Mouse (Mus musculus) gastrocnemius, adult 18-20 months (tissue): ENCODE results near the gene Cyp4f14. TPM values are rescaled to one million over a fixed set of nuclear protein-coding genes. Genes with fewer than 3 reads are reported as not detected.
"Not testable (repeated sequence)": the region's sequence is repeated elsewhere in the genome, so short reads cannot be mapped to it uniquely, and the experiment has no call there.

Experiments
- DNase-seq: peaks from one replicate; pipeline ENCODE4 v3.0.0; 2021; ENCODE audit warnings: low spot score
- total RNA-seq, 2 experiments: library from RNA; stranded (reverse); gene quantifications; 2 replicates each; pipeline ENCODE4 v1.2.3; 2021

The Cyp4f14 gene
- total RNA-seq, 2 experiments from 2014 or later = 0.59 TPM; not detected in 1

GRCm38 (mm10) chr17:32893901-32894300, 23.2 kb downstream of the Cyp4f14 start:
- DNase-seq = no peak

GRCm38 (mm10) chr17:32891239-32892180, 25.6 kb downstream of the Cyp4f14 start, which contains the start of gene Zfp870:
Gene Zfp870, minus strand, starts transcription at chr17:32891642.
- DNase-seq = peak; percentile 95

GRCm38 (mm10) chr17:32890852-32891238, 26.3 kb downstream of the Cyp4f14 start:
- DNase-seq = no peak

DNA sequence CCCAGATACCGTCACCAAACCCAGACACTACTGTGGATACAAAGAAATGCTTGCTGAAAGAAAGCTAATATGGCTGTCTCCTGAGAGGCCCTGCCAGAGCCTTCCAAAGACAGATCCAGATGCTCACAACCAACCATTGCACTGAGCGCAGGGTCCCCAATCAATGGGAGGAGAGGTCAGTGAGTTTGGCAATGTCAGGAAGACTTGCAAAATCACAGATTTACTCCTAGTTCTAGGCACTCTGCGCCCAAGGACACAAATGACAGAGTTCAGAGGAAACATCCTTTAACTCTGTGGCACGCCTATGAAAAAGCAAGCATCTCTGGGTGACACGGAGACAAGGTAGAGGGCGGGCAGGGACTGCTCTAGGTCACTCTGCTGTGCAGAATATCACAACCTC, 27.5 kb downstream of the Cyp4f14 start:
- DNase-seq = no peak

- no peak for DNase-seq
Observed at GRCm38 (mm10) chr17:32880320-32881218, 36.6 kb downstream of the Cyp4f14 start.

DNA sequence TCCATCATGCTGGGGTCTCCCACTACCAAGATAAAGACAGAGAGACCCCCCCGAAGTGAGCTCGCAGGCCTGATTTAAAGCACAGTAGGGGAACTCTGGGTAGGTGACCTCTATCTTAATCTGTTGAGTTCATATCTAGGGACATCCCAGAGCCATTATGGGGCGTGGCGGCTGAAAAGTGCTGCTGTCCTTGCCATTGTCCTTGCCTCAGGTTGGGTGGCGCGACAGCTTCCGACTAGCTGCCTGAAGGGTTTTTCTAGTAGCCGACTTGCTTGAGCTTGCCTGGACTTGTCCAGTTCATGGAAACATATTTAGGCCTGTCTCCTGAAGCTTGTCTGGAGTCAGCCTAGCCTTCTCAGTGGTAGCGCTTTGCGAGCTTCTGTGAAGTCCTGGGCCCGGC, 38.4 kb downstream of the Cyp4f14 start:
- no peak for DNase-seq

DNA sequence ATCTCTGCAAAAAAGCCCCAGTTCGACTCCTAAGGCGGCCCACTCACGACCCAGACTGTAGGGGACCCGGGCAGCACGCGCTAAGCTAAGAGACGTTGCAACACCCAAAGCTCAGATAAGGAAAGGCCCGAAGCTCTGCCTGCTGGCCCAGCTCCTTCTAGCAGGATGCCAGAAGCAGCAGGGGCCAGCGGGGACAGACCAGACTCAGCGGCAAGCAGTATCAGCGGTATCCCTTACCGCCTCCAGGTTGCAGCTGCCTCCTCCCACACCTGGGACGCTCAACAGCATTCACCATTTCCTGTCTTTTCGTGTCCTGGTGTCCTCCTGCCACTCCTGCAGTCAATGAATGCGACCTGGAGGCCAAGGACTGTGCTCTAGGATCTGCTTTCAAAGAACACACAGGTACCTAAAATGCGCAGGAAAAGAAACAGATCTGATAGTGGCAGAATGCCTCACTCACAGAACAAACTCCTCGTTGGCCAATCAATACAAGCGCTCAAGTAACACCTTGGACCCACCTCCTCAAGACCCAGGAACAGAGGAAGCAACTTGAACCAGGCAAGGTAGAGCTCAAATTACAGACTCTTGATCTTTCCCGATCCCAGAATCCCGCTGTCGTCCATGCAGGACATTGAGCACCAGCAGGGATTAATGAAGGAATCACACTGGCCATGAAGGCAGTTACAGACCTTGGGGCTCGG, 39.5 kb downstream of the Cyp4f14 start:
- no peak for DNase-seq

- no peak for DNase-seq
Observed at GRCm38 (mm10) chr17:32872696-32873095, 44.4 kb downstream of the Cyp4f14 start.

- DNase-seq = no peak
Observed at GRCm38 (mm10) chr17:32872091-32872490, 45.1 kb downstream of the Cyp4f14 start.

GRCm38 (mm10) chr17:32871483-32871882, 45.7 kb downstream of the Cyp4f14 start:
- no peak for DNase-seq

GRCm38 (mm10) chr17:32867266-32867665, 49.9 kb downstream of the Cyp4f14 start:
- DNase-seq = not testable (repeated sequence)

- not testable (repeated sequence) for DNase-seq
Observed at GRCm38 (mm10) chr17:32856713-32857112, 60.4 kb downstream of the Cyp4f14 start.

Other genes starting within 250 kb of the Cyp4f14 start
- gene Cyp4f15, start 231.7 kb downstream of the Cyp4f14 start, total RNA-seq = not detected
- gene Zfp871, start 129.1 kb downstream of the Cyp4f14 start, total RNA-seq = 10 to 100 TPM; 19.5 to 20.7 TPM
- gene Zfp811, start 107.4 kb downstream of the Cyp4f14 start, total RNA-seq = under 1 TPM; 0.14 to 0.23 TPM
- gene Zfp799, start 87.1 kb downstream of the Cyp4f14 start, total RNA-seq = 1 to 10 TPM; 8.1 to 8.7 TPM
- 1 to 10 TPM; 4.8 to 5.7 TPM for gene Zfp870, start 25.7 kb downstream of the Cyp4f14 start, total RNA-seq
- 1 to 10 TPM; 5.9 to 7.7 TPM for gene Cyp4f13, start 30.1 kb upstream of the Cyp4f14 start, total RNA-seq
- 1 to 10 TPM; 1.6 to 1.7 TPM for gene Zfp472, start 48.5 kb upstream of the Cyp4f14 start, total RNA-seq
- gene Zfp952, start 75.8 kb upstream of the Cyp4f14 start, total RNA-seq = 1 to 10 TPM; 3.6 to 4.2 TPM
- 1 to 10 TPM; 1.8 to 2.0 TPM for gene Zfp763, start 116.1 kb upstream of the Cyp4f14 start, total RNA-seq
- gene 4921501E09Rik, start 150.7 kb upstream of the Cyp4f14 start, total RNA-seq = not detected
- 1 to 10 TPM; 4.5 to 5.6 TPM for gene Zfp563, start 172.0 kb upstream of the Cyp4f14 start, total RNA-seq
- under 1 TPM; 0.33 to 0.41 TPM for gene Morc2b, start 222.3 kb upstream of the Cyp4f14 start, total RNA-seq